Mouse (Mus musculus) lung, postnatal 25 days (tissue): ENCODE data around the gene Prph2.

ENCODE experiments used
- DNase-seq: peaks from one replicate; pipeline ENCODE4 v3.0.0; 2022; ENCODE audit warnings: low spot score

Gene Prph2

DNA sequence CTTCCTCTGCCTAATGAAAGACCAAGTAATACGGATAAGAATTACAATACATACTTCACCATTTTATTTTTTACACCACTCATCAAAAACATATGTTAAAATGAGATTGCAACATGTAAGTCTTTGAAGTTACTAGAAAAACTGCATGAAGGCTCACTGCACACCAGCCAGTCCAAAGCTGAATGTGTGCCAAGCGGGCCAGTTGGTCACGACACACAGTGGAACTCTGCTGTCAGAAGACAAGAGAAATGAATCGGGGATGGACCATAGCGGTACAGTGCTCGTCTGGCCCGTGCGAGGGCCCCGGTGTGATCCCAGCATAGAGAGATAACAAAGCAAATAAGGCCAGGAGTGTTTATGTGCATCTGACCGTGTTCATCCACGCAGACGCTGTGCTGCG is 52.9 kb downstream of the Prph2 start:
- DNase-seq = no peak

DNA sequence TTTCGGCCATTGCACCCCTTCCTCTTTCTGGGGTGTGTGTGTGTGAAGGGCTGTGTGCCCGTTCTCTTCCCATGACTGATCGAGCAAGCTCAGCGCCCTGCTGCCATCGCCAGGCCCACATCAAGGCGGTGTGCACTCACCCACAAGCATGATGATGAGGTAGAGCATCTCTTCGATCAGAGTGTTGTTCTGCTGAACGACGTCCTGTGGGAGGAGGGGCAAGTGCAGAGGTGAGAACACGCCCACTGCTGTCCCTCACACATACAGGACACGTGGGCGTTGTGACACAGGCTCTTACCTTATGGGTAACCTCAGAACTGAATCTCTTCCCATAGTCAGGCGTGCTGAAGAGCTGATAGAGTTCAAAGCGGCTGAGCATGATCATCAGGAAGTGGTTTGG is 56.6 kb downstream of the Prph2 start:
- DNase-seq = no peak

DNA sequence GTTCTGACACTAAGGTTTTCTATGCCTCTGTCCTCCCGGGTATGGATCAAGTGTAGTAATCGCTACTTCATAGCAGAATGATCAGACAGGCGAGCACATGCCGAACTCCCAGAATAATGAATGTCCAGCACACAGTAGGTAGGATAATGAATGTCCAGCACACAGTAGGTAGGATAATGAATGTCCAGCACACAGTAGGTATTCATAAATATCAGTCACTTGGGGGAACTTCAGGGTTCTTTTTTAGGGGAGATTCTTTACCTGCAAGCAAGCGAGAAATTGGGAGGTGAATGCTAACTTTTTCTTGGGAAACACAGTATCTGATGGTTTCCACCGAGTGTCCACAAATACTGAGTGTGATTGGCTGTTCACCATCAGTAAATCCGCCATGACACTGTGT is 62.3 kb downstream of the Prph2 start:
- DNase-seq = no peak
